Mouse (Mus musculus): ENCODE measurements around the gene Arhgap24. TPM values are rescaled to one million over a fixed set of nuclear protein-coding genes. Genes with fewer than 3 reads are reported as not detected.

Gene Arhgap24
- polyA plus RNA-seq, 1 experiment from 2014 or later, result 3.6 TPM

GRCm38 (mm10) chr5:102875628-102876027 lies 394.4 kb downstream of the Arhgap24 start:
- Histone ChIP-seq H3K9me3 (replicated peaks; ENCODE audit: control insufficient read depth, low read length) (no peaks in the 10 kb centered on the region), H3K4me1 (ENCODE audit: control insufficient read depth, low read depth, low read length) (no peaks in the 10 kb centered on the region), H3K27ac (ENCODE audit: low read length) (no peak overlapping the region), H3K36me3 (ENCODE audit: control insufficient read depth, insufficient read depth) (no peaks in the 10 kb centered on the region), H3K4me3 (ENCODE audit: low read depth, low read length) (no peak overlapping the region), H3K4me2 (ENCODE audit: low read depth, low read length) (no peak overlapping the region), H3K27me3 (ENCODE audit: control insufficient read depth, insufficient read depth, low read depth, low read length) (no peaks in the 10 kb centered on the region), H3K9ac (ENCODE audit: low read depth, low read length) (no peak overlapping the region)
- ATAC-seq (ENCODE audit: low read depth), result no peak
- 49% methylated on average over 16 of the region's 16 CpGs for WGBS (ENCODE audit: insufficient replicate concordance)

GRCm38 (mm10) chr5:102888482-102889162 lies 407.4 kb downstream of the Arhgap24 start:
- H3K4me2 ChIP-seq (ENCODE audit: low read depth, low read length), result no peak overlapping the region
- H3K4me1 ChIP-seq (ENCODE audit: control insufficient read depth, low read depth, low read length), result no peaks in the 10 kb centered on the region
- no peak overlapping the region for H3K27ac ChIP-seq (ENCODE audit: low read length)
- no peak overlapping the region for H3K9ac ChIP-seq (ENCODE audit: low read depth, low read length)
- H3K36me3 ChIP-seq (ENCODE audit: control insufficient read depth, insufficient read depth), result no peaks in the 10 kb centered on the region
- no peaks in the 10 kb centered on the region for H3K27me3 ChIP-seq (ENCODE audit: control insufficient read depth, insufficient read depth, low read depth, low read length)
- WGBS (ENCODE audit: insufficient replicate concordance), result 74% methylated on average over 14 of the region's 14 CpGs
- no peak for ATAC-seq (ENCODE audit: low read depth)
- H3K9me3 ChIP-seq (replicated peaks; ENCODE audit: control insufficient read depth, low read length), result no peaks in the 10 kb centered on the region
- no peak overlapping the region for H3K4me3 ChIP-seq (ENCODE audit: low read depth, low read length)

GRCm38 (mm10) chr5:102889163-102889488 lies 407.9 kb downstream of the Arhgap24 start:
- 71% methylated on average over 2 of the region's 2 CpGs for WGBS (ENCODE audit: insufficient replicate concordance)
- no peak overlapping the region for H3K27ac ChIP-seq (ENCODE audit: low read length)
- no peak for ATAC-seq (ENCODE audit: low read depth)
- no peaks in the 10 kb centered on the region for H3K36me3 ChIP-seq (ENCODE audit: control insufficient read depth, insufficient read depth)
- H3K27me3 ChIP-seq (ENCODE audit: control insufficient read depth, insufficient read depth, low read depth, low read length), result no peaks in the 10 kb centered on the region
- H3K4me3 ChIP-seq (ENCODE audit: low read depth, low read length), result no peak overlapping the region
- no peaks in the 10 kb centered on the region for H3K9me3 ChIP-seq (replicated peaks; ENCODE audit: control insufficient read depth, low read length)
- H3K4me2 ChIP-seq (ENCODE audit: low read depth, low read length), result no peak overlapping the region
- H3K9ac ChIP-seq (ENCODE audit: low read depth, low read length), result no peak overlapping the region
- no peaks in the 10 kb centered on the region for H3K4me1 ChIP-seq (ENCODE audit: control insufficient read depth, low read depth, low read length)

- Histone ChIP-seq H3K9ac (ENCODE audit: low read depth, low read length) (no peak overlapping the region), H3K4me1 (ENCODE audit: control insufficient read depth, low read depth, low read length) (no peaks in the 10 kb centered on the region), H3K4me3 (ENCODE audit: low read depth, low read length) (no peak overlapping the region), H3K36me3 (ENCODE audit: control insufficient read depth, insufficient read depth) (no peaks in the 10 kb centered on the region), H3K27me3 (ENCODE audit: control insufficient read depth, insufficient read depth, low read depth, low read length) (no peaks in the 10 kb centered on the region), H3K9me3 (replicated peaks; ENCODE audit: control insufficient read depth, low read length) (no peaks in the 10 kb centered on the region), H3K27ac (ENCODE audit: low read length) (no peak overlapping the region), H3K4me2 (ENCODE audit: low read depth, low read length) (no peak overlapping the region)
- no peak for ATAC-seq (ENCODE audit: low read depth)
- 77% methylated on average over 11 of the region's 11 CpGs for WGBS (ENCODE audit: insufficient replicate concordance)
These were observed 411.0 kb downstream of the Arhgap24 start for GRCm38 (mm10) chr5:102892226-102892625.

- Histone ChIP-seq H3K36me3 (ENCODE audit: control insufficient read depth, insufficient read depth) (no peaks in the 10 kb centered on the region), H3K4me2 (ENCODE audit: low read depth, low read length) (no peak overlapping the region), H3K9ac (ENCODE audit: low read depth, low read length) (no peak overlapping the region), H3K4me3 (ENCODE audit: low read depth, low read length) (no peak overlapping the region), H3K4me1 (ENCODE audit: control insufficient read depth, low read depth, low read length) (no peaks in the 10 kb centered on the region), H3K27me3 (ENCODE audit: control insufficient read depth, insufficient read depth, low read depth, low read length) (no peaks in the 10 kb centered on the region), H3K9me3 (replicated peaks; ENCODE audit: control insufficient read depth, low read length) (no peaks in the 10 kb centered on the region), H3K27ac (ENCODE audit: low read length) (no peak overlapping the region)
- 65% methylated on average over 4 of the region's 4 CpGs for WGBS (ENCODE audit: insufficient replicate concordance)
- ATAC-seq (ENCODE audit: low read depth), result no peak
These were observed 417.1 kb downstream of the Arhgap24 start for GRCm38 (mm10) chr5:102898301-102898700.

GRCm38 (mm10) chr5:102899680-102900215 lies 418.6 kb downstream of the Arhgap24 start:
- Histone ChIP-seq H3K27me3 (ENCODE audit: control insufficient read depth, insufficient read depth, low read depth, low read length) (no peaks in the 10 kb centered on the region), H3K4me1 (ENCODE audit: control insufficient read depth, low read depth, low read length) (no peaks in the 10 kb centered on the region), H3K9ac (ENCODE audit: low read depth, low read length) (no peak overlapping the region), H3K27ac (ENCODE audit: low read length) (no peak overlapping the region), H3K36me3 (ENCODE audit: control insufficient read depth, insufficient read depth) (no peaks in the 10 kb centered on the region), H3K4me3 (ENCODE audit: low read depth, low read length) (no peak overlapping the region), H3K4me2 (ENCODE audit: low read depth, low read length) (no peak overlapping the region), H3K9me3 (replicated peaks; ENCODE audit: control insufficient read depth, low read length) (no peaks in the 10 kb centered on the region)
- 66% methylated on average over 6 of the region's 6 CpGs for WGBS (ENCODE audit: insufficient replicate concordance)
- ATAC-seq (ENCODE audit: low read depth), result no peak

GRCm38 (mm10) chr5:102901176-102901575 lies 420.0 kb downstream of the Arhgap24 start:
- Histone ChIP-seq H3K4me3 (ENCODE audit: low read depth, low read length) (no peak overlapping the region), H3K36me3 (ENCODE audit: control insufficient read depth, insufficient read depth) (no peaks in the 10 kb centered on the region), H3K4me1 (ENCODE audit: control insufficient read depth, low read depth, low read length) (no peaks in the 10 kb centered on the region), H3K4me2 (ENCODE audit: low read depth, low read length) (no peak overlapping the region), H3K27ac (ENCODE audit: low read length) (no peak overlapping the region), H3K9me3 (replicated peaks; ENCODE audit: control insufficient read depth, low read length) (no peaks in the 10 kb centered on the region), H3K9ac (ENCODE audit: low read depth, low read length) (no peak overlapping the region), H3K27me3 (ENCODE audit: control insufficient read depth, insufficient read depth, low read depth, low read length) (no peaks in the 10 kb centered on the region)
- 48% methylated on average over 5 of the region's 5 CpGs for WGBS (ENCODE audit: insufficient replicate concordance)
- no peak for ATAC-seq (ENCODE audit: low read depth)

- 76% methylated on average over 9 of the region's 9 CpGs for WGBS (ENCODE audit: insufficient replicate concordance)
These were observed 422.3 kb downstream of the Arhgap24 start for GRCm38 (mm10) chr5:102903487-102903886.

GRCm38 (mm10) chr5:102904066-102904465 lies 422.9 kb downstream of the Arhgap24 start:
- Histone ChIP-seq H3K27me3 (ENCODE audit: control insufficient read depth, insufficient read depth, low read depth, low read length) (no peaks in the 10 kb centered on the region), H3K9ac (ENCODE audit: low read depth, low read length) (no peak overlapping the region), H3K9me3 (replicated peaks; ENCODE audit: control insufficient read depth, low read length) (no peaks in the 10 kb centered on the region), H3K4me2 (ENCODE audit: low read depth, low read length) (no peak overlapping the region), H3K27ac (ENCODE audit: low read length) (no peak overlapping the region), H3K4me1 (ENCODE audit: control insufficient read depth, low read depth, low read length) (no peaks in the 10 kb centered on the region), H3K36me3 (ENCODE audit: control insufficient read depth, insufficient read depth) (no peaks in the 10 kb centered on the region), H3K4me3 (ENCODE audit: low read depth, low read length) (no peak overlapping the region)
- ATAC-seq (ENCODE audit: low read depth), result no peak
- 61% methylated on average over 12 of the region's 12 CpGs for WGBS (ENCODE audit: insufficient replicate concordance)

More at GRCm38 (mm10) chr5:102903487-102903886, 422.3 kb downstream of the Arhgap24 start:
- Histone ChIP-seq H3K36me3 (ENCODE audit: control insufficient read depth, insufficient read depth) (no peaks in the 10 kb centered on the region), H3K27me3 (ENCODE audit: control insufficient read depth, insufficient read depth, low read depth, low read length) (no peaks in the 10 kb centered on the region), H3K4me3 (ENCODE audit: low read depth, low read length) (no peak overlapping the region), H3K9ac (ENCODE audit: low read depth, low read length) (no peak overlapping the region), H3K4me2 (ENCODE audit: low read depth, low read length) (no peak overlapping the region), H3K27ac (ENCODE audit: low read length) (no peak overlapping the region), H3K9me3 (replicated peaks; ENCODE audit: control insufficient read depth, low read length) (no peaks in the 10 kb centered on the region), H3K4me1 (ENCODE audit: control insufficient read depth, low read depth, low read length) (no peaks in the 10 kb centered on the region)
- ATAC-seq (ENCODE audit: low read depth), result no peak
